ENCODE assay signal across 9 mouse cellular contexts in the genomic region with DNA sequence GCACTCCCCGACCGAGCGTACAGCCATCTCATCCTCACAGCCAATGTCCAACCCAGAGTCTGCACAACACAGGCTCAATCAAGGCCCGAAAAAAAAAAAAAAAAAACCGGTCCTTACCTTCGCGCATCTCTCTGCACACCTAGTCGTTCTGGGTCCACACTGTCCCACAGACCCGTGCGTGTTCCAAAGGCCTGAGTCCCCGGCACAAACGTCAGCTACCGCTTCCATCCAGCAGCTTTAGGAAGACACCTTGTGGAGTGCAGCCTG. TPM values are rescaled to one million over a fixed set of nuclear protein-coding genes. Genes with fewer than 3 reads are reported as not detected.
A peak's percentile ranks its signal among the peaks of the same experiment; 100 is the strongest.
DNase-seq lines count a peak whose midpoint lies in the region; ATAC-seq and TF ChIP-seq lines count a peak whose summit lies in the region.
"Had no signal": no experiment of that assay in that cellular context is flagged by ENCODE, and none has a peak within 500 bp of the region (broad histone marks: within the 10 kb centered on the region; RNA-seq: fewer than 3 reads in every experiment).

No protein-coding gene starts in this region.

- no peak for TF ChIP-seq POLR2A in cerebellum, adult 2 months (IDR thresholded peaks at IDR 0.05; ENCODE audit: borderline replicate concordance, insufficient read depth, low read length)

- no peaks in the 10 kb centered on the region for H3K9me3 ChIP-seq in megakaryocyte, embryonic 14.5 days
- no peaks in the 10 kb centered on the region for H3K9me3 ChIP-seq in limb, embryonic 15.5 days
- H3K9me3 ChIP-seq in stomach, embryonic 16.5 days (replicated peaks; ENCODE audit: control insufficient read depth, low read length) = no peaks in the 10 kb centered on the region

- H3K4me1 ChIP-seq in cerebellum, adult 2 months (ENCODE audit: control insufficient read depth, insufficient read depth, low read length) = no peaks in the 10 kb centered on the region
- H3K4me1 ChIP-seq in megakaryocyte, embryonic 14.5 days = peaks cover 53% of the 10 kb centered on the region
- peaks cover 25% of the 10 kb centered on the region for H3K4me1 ChIP-seq in limb, embryonic 15.5 days
- peaks cover 22% of the 10 kb centered on the region; the same call in 1 of the 2 replicates for H3K4me1 ChIP-seq in stomach, embryonic 16.5 days (ENCODE audit: control insufficient read depth, insufficient read depth, low read length)

- H3K4me3 ChIP-seq in cerebellum, adult 2 months (replicated peaks; ENCODE audit: insufficient read depth, low read depth, low read length) = peak overlapping the region; percentile 62
- peak overlapping the region; percentile 91 for H3K4me3 ChIP-seq in megakaryocyte, embryonic 14.5 days (replicated peaks)
- peak overlapping the region; percentile 54 for H3K4me3 ChIP-seq in limb, embryonic 15.5 days
- peak overlapping the region; percentile 60 for H3K4me3 ChIP-seq in stomach, embryonic 16.5 days (replicated peaks; ENCODE audit: low read length)

- TF ChIP-seq CTCF in cerebellum, adult 2 months (IDR thresholded peaks at IDR 0.05; ENCODE audit: borderline replicate concordance, insufficient read depth, low read depth, low read length) = no peak

- 8% methylated on average over 13 of the region's 13 CpGs for WGBS in cerebellum, adult 2 months
- WGBS in limb, embryonic 15.5 days = 2% methylated on average over 13 of the region's 13 CpGs
- WGBS in stomach, embryonic 16.5 days = 8% methylated on average over 13 of the region's 13 CpGs

- H3K27me3 ChIP-seq in cerebellum, adult 2 months (ENCODE audit: control insufficient read depth, insufficient read depth, low read length) = peaks cover 9% of the 10 kb centered on the region; the same call in 1 of the 2 replicates
- peaks cover 73% of the 10 kb centered on the region for H3K27me3 ChIP-seq in megakaryocyte, embryonic 14.5 days (replicated peaks)
- H3K27me3 ChIP-seq in limb, embryonic 15.5 days = peaks cover 91% of the 10 kb centered on the region
- peaks cover 69% of the 10 kb centered on the region for H3K27me3 ChIP-seq in stomach, embryonic 16.5 days (ENCODE audit: control insufficient read depth, insufficient read depth, low read length)

- DNase-seq in cerebellum, adult 2 months = no peak
- no peak for DNase-seq in cerebellum, postnatal 36 days
- no peak for DNase-seq in embryo, embryonic 9.5 days (ENCODE audit: extremely low spot score)
- DNase-seq in urinary bladder, adult 2 months (ENCODE audit: low spot score) = no peak

- H3K27ac ChIP-seq in cerebellum, adult 2 months (ENCODE audit: insufficient read depth, low read length) = no peak overlapping the region
- H3K27ac ChIP-seq in limb, embryonic 15.5 days = no peak overlapping the region
- no peak overlapping the region for H3K27ac ChIP-seq in stomach, embryonic 16.5 days (ENCODE audit: low read length)

- H3K9ac ChIP-seq in limb, embryonic 15.5 days = no peak overlapping the region
- H3K9ac ChIP-seq in stomach, embryonic 16.5 days (ENCODE audit: low read length) = peak overlapping the region; percentile 49; the same call in 1 of the 2 replicates

- no peak for ATAC-seq in megakaryocyte, adult 5-6 weeks (ENCODE audit: poor library complexity, severe bottlenecking)
- ATAC-seq in limb, embryonic 15.5 days (ENCODE audit: insufficient number of reproducible peaks, low FRiP score, low TSS enrichment, low read depth) = no peak
- no peak; the same call in 1 of the 2 replicates for ATAC-seq in stomach, embryonic 16.5 days (ENCODE audit: insufficient read depth, low FRiP score)

- peaks cover 43% of the 10 kb centered on the region for H3K36me3 ChIP-seq in megakaryocyte, embryonic 14.5 days (replicated peaks; ENCODE audit: low read length)
- no peaks in the 10 kb centered on the region for H3K36me3 ChIP-seq in limb, embryonic 15.5 days
- no peaks in the 10 kb centered on the region for H3K36me3 ChIP-seq in stomach, embryonic 16.5 days (ENCODE audit: control insufficient read depth, insufficient read depth, low read length)

- peak overlapping the region; percentile 93 for H3K4me2 ChIP-seq in limb, embryonic 15.5 days
- H3K4me2 ChIP-seq in stomach, embryonic 16.5 days (ENCODE audit: low read depth, low read length) = peak overlapping the region; percentile 53

RNA-seq across cellular contexts. Expression of gene Gata2, which starts 3.7 kb away (rescaled TPM):
- polyA plus RNA-seq in cerebellum, adult 2 months (2012; rRNA removed) = 6.4 and 6.6 TPM in 2 replicates
- 160 and 266 TPM in 2 replicates for polyA plus RNA-seq in megakaryocyte, embryonic 14.5 days (2012; ENCODE audit: insufficient read depth, low replicate concordance)
- 21.4 and 22.3 TPM in 2 replicates for total RNA-seq in megakaryocyte, adult 5-6 weeks (2015)
- total RNA-seq in megakaryocyte, adult 5-6 weeks (2017) = 11.3 and 13.5 TPM in 2 replicates
- polyA plus RNA-seq in limb, embryonic 15.5 days (2015; fragmentation: Nextera tagmentation; extraction: Ambion mirVana) = 21.8 and 21.9 TPM in 2 replicates
- 5.5 TPM in 2 replicates for polyA plus RNA-seq in stomach, embryonic 16.5 days (2015; fragmentation: Nextera tagmentation; extraction: Ambion mirVana)
- polyA plus RNA-seq in urinary bladder, adult 2 months (2012; rRNA removed) = 41.4 and 55.5 TPM in 2 replicates

RNA-seq across cellular contexts. Expression of gene Dnajb8, which starts 32.1 kb away (rescaled TPM):
- not detected in 2 replicates for polyA plus RNA-seq in cerebellum, adult 2 months (2012; rRNA removed)
- polyA plus RNA-seq in megakaryocyte, embryonic 14.5 days (2012; ENCODE audit: insufficient read depth, low replicate concordance) = not detected in 2 replicates
- total RNA-seq in megakaryocyte, adult 5-6 weeks (2015) = not detected in 2 replicates
- not detected in 2 replicates for total RNA-seq in megakaryocyte, adult 5-6 weeks (2017)
- polyA plus RNA-seq in limb, embryonic 15.5 days (2015; fragmentation: Nextera tagmentation; extraction: Ambion mirVana) = not detected in 2 replicates
- polyA plus RNA-seq in stomach, embryonic 16.5 days (2015; fragmentation: Nextera tagmentation; extraction: Ambion mirVana) = not detected in 2 replicates
- not detected in 2 replicates for polyA plus RNA-seq in urinary bladder, adult 2 months (2012; rRNA removed)
- total RNA-seq: gastrocnemius, postnatal 36 days had no signal
